Comparison of ENCODE assay signal across 15 mouse cellular contexts in the genomic region with DNA sequence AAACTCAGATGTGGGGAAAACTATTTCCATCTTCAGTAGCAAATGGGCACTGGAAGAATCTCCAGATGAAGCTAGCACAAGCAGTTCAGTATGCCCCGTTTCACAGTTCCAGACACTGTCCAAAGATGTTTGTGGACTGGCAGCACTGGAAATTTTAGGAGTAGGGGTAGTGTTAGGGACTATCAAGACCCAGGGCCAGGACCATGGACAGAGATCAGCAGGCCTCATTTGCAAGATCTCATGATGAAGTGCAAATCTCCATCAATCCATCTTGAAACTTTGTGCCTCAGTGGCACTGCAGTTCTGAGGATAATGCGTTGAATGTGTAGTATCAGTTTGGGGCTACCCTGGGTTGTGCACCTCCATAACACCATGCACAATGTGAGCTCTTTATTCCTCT. TPM values are rescaled to one million over a fixed set of nuclear protein-coding genes. Genes with fewer than 3 reads are reported as not detected.
A peak's percentile ranks its signal among the peaks of the same experiment; 100 is the strongest.
DNase-seq lines count a peak whose midpoint lies in the region.
"Had no signal": no experiment of that assay in that cellular context is flagged by ENCODE, and none has a peak within 500 bp of the region (broad histone marks: within the 10 kb centered on the region; RNA-seq: fewer than 3 reads in every experiment).

No protein-coding gene starts in this region.

- peak; percentile 15 for DNase-seq in adrenal gland, postnatal 10 days
- DNase-seq in adrenal gland, postnatal 25 days, result no peak
- DNase-seq in kidney, postnatal 14 days, result peak; percentile 7
- no peak for DNase-seq in kidney, adult 11 months
- DNase-seq in A20 (ENCODE audit: low read depth, low spot score), result peak; percentile 1
- DNase-seq in embryo, embryonic 9.5 days (ENCODE audit: extremely low spot score), result peak; percentile 5
- DNase-seq in right cerebral cortex, postnatal 4 days, result no peak
- no peak for DNase-seq in left cerebral cortex, adult 8-10 months (ENCODE audit: low spot score in 2 of 2)
- DNase-seq: adrenal gland, postnatal 36 days; cerebellum, adult 2 months; heart, adult 18-20 months; heart, postnatal 36 days; kidney, postnatal 25 days; liver, embryonic 13.5 days; spleen, adult 18-20 months had no signal

RNA-seq across cellular contexts. Expression of a gene that starts 7.7 kb away (rescaled TPM):
- 10 to 100 TPM in 1 of 2 experiments, 1 to 10 TPM in 1; 7.9 to 11.8 TPM for total RNA-seq in adrenal gland, postnatal 10 days (2021)
- 16.2 and 18.2 TPM in 2 replicates for total RNA-seq in adrenal gland, postnatal 25 days (2021)
- 10 to 100 TPM; 21.6 to 25.3 (median 23.3) TPM for total RNA-seq in left cerebral cortex, adult 8-10 months (2022)

Comparison
In these comparisons a context has a peak if more than half of its experiments do, and no peak if none do; other contexts are left out.
1. DNase-seq: peak in adrenal gland, postnatal 10 days (single experiment), kidney, postnatal 14 days (single experiment), A20 (single experiment) and embryo, embryonic 9.5 days (single experiment); none in adrenal gland, postnatal 25 days (single experiment), kidney, adult 11 months (single experiment), right cerebral cortex, postnatal 4 days (single experiment) and left cerebral cortex, adult 8-10 months (0 of 2).